Mouse (Mus musculus): ENCODE results near the gene Apba1. TPM values are rescaled to one million over a fixed set of nuclear protein-coding genes. Genes with fewer than 3 reads are reported as not detected.

The Apba1 gene
- polyA plus RNA-seq, 1 experiment from 2014 or later, result 0.31 TPM

DNA sequence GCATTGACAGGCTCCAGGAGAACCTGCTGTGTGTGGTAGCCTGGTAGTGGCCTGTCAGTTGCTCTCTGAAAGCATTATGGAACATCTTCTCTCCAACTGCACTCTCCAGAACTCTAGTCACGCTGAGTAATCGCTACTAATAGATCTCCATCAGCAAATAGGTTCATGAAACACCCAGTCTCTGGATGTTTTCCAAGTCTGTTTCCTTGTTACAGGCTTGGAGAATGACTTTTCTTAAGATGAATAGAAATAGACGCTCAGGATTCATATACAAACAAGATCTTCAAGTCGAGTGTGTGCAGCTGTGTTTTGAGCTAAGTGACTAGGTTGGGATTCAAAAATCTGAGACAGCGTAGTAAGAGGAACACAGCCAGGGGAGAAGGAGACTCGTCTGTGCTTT lies 165.4 kb downstream of the Apba1 start:
- Histone ChIP-seq H3K9me3 (no peaks in the 10 kb centered on the region), H3K4me1 (peaks cover 20% of the 10 kb centered on the region), H3K27ac (no peak overlapping the region), H3K4me3 (no peak overlapping the region), H3K27me3 (ENCODE audit: poor library complexity, severe bottlenecking) (no peaks in the 10 kb centered on the region), H3K36me3 (replicated peaks) (no peaks in the 10 kb centered on the region)
- 83% methylated on average over 6 of the region's 6 CpGs for WGBS
- DNase-seq (ENCODE audit: extremely low spot score, low spot score), result no peak

DNA sequence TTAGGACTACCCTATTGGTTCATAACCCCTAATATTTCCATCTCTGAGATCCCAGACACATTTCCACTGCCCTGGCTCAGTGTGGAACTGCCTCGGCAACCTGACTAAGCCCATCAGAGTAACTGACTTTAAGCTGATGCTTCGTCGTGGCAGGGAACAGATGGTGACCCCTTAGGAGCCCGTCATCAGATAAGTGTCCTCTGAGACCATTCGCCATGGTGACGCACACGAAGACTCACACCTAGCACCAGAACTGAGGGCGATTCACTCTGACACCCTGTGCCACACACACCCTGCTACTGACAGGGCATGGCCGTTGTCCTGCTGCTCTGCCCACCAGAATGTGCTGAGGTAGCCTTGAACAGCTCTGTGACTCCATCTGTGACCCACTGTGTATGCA lies 166.1 kb downstream of the Apba1 start:
- no peak for DNase-seq (ENCODE audit: extremely low spot score, low spot score)
- Histone ChIP-seq H3K27ac (no peak overlapping the region), H3K4me1 (peaks cover 12% of the 10 kb centered on the region), H3K27me3 (ENCODE audit: poor library complexity, severe bottlenecking) (no peaks in the 10 kb centered on the region), H3K4me3 (no peak overlapping the region), H3K36me3 (replicated peaks) (no peaks in the 10 kb centered on the region), H3K9me3 (no peaks in the 10 kb centered on the region)
- 92% methylated on average over 9 of the region's 9 CpGs for WGBS

DNA sequence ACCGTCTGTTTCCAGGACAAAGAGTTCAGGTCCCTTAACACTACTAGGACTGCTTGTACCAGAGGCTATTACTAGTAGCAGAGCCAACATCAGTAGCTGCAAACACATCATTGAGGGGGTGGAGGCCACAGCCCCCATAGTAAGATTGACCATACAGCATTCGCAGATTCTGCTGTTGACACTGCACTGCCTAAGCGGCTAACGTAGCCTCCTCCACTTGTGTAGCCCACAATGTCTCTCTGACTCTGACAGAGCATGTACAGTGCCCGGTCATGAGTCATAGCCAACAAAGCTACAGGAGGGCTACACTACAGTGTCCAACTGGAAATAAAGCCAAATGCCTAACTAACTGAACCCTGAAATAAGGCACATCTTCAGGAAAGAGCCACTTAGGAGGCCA lies 166.9 kb downstream of the Apba1 start:
- 93% methylated on average over 5 of the region's 5 CpGs for WGBS
- DNase-seq (ENCODE audit: extremely low spot score, low spot score), result no peak
- Histone ChIP-seq H3K9me3 (no peaks in the 10 kb centered on the region), H3K4me3 (no peak overlapping the region), H3K4me1 (peaks cover 5% of the 10 kb centered on the region), H3K27ac (no peak overlapping the region), H3K27me3 (ENCODE audit: poor library complexity, severe bottlenecking) (no peaks in the 10 kb centered on the region), H3K36me3 (replicated peaks) (no peaks in the 10 kb centered on the region)

DNA sequence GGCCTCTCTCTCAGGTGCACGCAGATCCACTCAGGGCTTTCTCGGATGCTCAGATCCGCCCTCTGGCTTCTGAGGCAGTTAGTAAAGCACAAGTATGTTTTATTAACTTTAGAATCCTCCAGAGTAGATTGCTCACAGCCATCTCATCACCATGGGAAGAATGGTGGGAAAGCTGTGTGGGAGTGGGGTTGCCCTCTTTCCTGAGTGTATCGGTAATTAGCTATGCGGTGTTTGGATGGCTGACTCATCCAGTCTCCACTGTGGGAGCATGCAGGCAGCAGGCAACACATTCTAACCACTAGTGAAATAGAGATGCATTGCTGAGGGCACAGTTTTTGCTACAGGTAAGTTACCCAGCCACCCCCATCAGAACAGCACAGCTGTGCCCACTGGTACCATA lies 172.1 kb downstream of the Apba1 start:
- peaks cover 12% of the 10 kb centered on the region for H3K9me3 ChIP-seq
- H3K4me3 ChIP-seq, result no peak overlapping the region
- H3K36me3 ChIP-seq (replicated peaks), result no peaks in the 10 kb centered on the region
- H3K4me1 ChIP-seq, result no peaks in the 10 kb centered on the region
- no peaks in the 10 kb centered on the region for H3K27me3 ChIP-seq (ENCODE audit: poor library complexity, severe bottlenecking)
- no peak overlapping the region for H3K27ac ChIP-seq
- DNase-seq (ENCODE audit: extremely low spot score, low spot score), result no peak
- WGBS, result 95% methylated on average over 5 of the region's 5 CpGs

DNA sequence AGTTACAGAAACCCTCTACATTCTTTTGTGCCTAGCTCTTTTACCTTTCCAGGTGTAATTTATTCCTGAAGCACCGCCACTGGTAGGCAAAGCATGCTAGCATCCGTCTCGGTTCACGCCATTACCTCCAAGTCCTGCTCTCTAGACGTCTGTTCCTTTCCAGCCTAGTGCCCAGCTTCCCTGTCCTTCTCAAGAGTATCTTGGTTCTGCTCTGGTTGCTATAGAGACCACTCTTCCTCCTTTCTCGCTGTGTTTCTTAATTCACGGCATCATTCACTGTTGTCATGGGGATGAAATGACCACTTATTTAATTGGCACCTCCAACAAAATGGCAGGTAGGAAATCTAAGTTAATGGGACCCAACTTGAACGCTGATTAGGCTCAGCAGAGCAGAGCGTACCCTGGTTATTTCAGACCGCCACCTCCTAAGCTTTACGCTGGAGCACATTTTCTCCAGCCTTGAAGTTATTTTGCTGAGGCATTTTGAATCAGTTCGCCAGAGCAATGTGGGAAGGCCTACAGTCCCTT lies 182.8 kb downstream of the Apba1 start:
- Histone ChIP-seq H3K27ac (peak overlapping the region; percentile 37; the same call in 1 of the 2 replicates), H3K4me1 (peaks cover 18% of the 10 kb centered on the region), H3K4me3 (no peak overlapping the region), H3K27me3 (ENCODE audit: poor library complexity, severe bottlenecking) (peaks cover 1% of the 10 kb centered on the region; the same call in 1 of the 2 replicates), H3K9me3 (no peaks in the 10 kb centered on the region), H3K36me3 (replicated peaks) (no peaks in the 10 kb centered on the region)
- no peak for DNase-seq (ENCODE audit: extremely low spot score, low spot score)
- 68% methylated on average over 12 of the region's 12 CpGs for WGBS

DNA sequence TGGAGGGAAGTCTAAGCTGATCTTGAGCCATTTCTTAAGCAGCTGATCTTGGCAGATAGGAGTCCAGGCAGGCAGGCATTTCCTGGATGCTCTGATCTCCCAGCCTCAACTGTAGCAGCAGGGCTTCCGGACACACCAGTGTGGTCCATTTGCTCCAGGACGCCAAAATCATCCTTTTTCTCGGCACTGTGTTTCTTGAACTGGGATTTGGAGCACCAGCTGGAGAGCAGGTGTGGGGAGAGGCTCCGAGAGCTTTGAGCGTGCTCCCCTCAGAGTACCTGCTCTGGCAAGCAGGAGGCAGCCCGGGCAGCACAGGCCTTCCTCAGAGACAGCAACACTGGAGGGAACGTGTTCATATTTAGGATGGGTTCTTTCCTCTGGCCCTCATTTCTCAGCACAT lies 184.2 kb downstream of the Apba1 start:
- Histone ChIP-seq H3K4me3 (no peak overlapping the region), H3K36me3 (replicated peaks) (no peaks in the 10 kb centered on the region), H3K9me3 (no peaks in the 10 kb centered on the region), H3K27me3 (ENCODE audit: poor library complexity, severe bottlenecking) (peaks cover 5% of the 10 kb centered on the region; the same call in 1 of the 2 replicates), H3K4me1 (peaks cover 22% of the 10 kb centered on the region), H3K27ac (no peak overlapping the region)
- DNase-seq (ENCODE audit: extremely low spot score, low spot score), result no peak
- WGBS, result 91% methylated on average over 7 of the region's 7 CpGs

DNA sequence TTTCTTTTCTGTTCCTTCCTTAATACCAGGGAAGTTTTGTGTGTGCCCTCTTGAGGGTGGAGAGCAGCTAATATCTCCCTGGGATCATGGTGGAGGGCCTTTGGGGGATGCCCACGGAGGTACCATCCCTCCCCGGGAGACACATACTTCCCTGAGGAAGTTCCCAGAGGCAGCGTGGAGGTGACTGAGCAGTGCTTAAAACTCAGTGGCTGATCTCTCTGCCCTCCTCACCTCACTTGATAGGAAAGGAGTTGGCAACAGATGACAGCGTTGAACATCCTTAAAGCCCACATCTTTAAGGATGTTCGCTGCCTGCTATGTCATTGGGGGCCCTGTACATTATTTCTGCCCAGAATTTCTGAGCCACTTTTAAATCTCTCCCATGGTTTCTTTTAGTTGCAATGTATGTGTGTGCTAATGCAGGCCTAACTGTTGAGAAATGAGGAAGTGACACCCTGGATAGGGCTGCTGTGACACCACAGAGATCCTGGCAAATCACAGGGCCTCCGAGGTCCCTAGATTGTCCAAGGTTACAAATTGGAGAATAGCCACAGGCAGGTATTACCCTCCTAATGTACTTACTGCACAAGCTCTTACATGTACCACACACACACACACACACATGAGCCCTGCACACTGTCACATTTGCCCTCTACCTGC lies 187.5 kb downstream of the Apba1 start:
- Histone ChIP-seq H3K36me3 (replicated peaks) (no peaks in the 10 kb centered on the region), H3K4me3 (no peak overlapping the region), H3K9me3 (no peaks in the 10 kb centered on the region), H3K27me3 (ENCODE audit: poor library complexity, severe bottlenecking) (peaks cover 12% of the 10 kb centered on the region; the same call in 1 of the 2 replicates), H3K27ac (no peak overlapping the region), H3K4me1 (peaks cover 24% of the 10 kb centered on the region)
- 87% methylated on average over 6 of the region's 6 CpGs for WGBS
- DNase-seq (ENCODE audit: extremely low spot score, low spot score), result no peak

DNA sequence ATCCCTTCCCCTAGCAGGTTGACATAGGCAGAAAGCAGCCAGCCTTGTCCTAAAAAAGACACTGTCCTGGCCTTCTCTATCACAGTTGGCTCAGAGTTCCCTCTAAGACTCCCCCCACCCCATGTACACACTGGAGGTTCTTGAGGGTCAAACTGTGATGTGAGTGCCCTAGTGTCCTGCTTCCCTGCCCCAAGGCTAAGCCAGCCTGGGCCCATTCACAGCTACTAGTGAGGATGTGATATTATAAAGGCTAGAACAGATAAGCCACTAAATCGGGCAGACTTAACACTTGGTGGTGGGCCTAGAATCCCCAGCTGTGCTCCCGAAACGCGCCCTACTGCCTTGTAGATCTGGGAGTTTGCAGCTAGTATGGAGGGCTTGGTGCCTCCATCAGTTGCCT lies 188.1 kb downstream of the Apba1 start:
- H3K27ac ChIP-seq, result no peak overlapping the region

DNA sequence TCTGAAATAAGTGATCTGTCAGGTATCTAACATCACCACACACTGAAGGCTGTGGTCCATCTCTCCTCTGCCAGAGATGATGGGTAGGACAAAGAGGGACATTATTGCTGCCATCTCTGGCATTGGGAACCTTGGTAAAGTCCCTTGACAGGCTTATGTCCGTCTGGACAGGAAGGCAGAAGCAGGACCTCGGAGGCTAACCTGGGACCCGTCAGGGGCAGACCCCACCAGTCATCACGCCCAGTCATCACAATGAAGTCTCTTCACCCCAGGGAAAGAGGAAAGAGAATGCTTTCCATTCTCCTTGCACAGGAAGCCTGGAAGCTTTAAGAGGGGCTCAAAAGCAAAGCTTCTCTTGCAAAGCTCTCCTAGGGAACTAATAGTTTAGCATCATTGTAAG lies 189.2 kb downstream of the Apba1 start:
- Histone ChIP-seq H3K36me3 (replicated peaks) (no peaks in the 10 kb centered on the region), H3K27ac (peak overlapping the region; percentile 71; the same call in 1 of the 2 replicates), H3K27me3 (ENCODE audit: poor library complexity, severe bottlenecking) (peaks cover 12% of the 10 kb centered on the region; the same call in 1 of the 2 replicates), H3K4me1 (peaks cover 15% of the 10 kb centered on the region), H3K9me3 (no peaks in the 10 kb centered on the region), H3K4me3 (no peak overlapping the region)
- 7% methylated on average over 4 of the region's 4 CpGs for WGBS
- DNase-seq (ENCODE audit: extremely low spot score, low spot score), result no peak

More for the DNA sequence above, 188.1 kb downstream of the Apba1 start:
- H3K27me3 ChIP-seq (ENCODE audit: poor library complexity, severe bottlenecking), result peaks cover 12% of the 10 kb centered on the region; the same call in 1 of the 2 replicates
- no peaks in the 10 kb centered on the region for H3K36me3 ChIP-seq (replicated peaks)
- no peaks in the 10 kb centered on the region for H3K9me3 ChIP-seq
- peaks cover 18% of the 10 kb centered on the region for H3K4me1 ChIP-seq
- DNase-seq (ENCODE audit: extremely low spot score, low spot score), result no peak
- H3K4me3 ChIP-seq, result no peak overlapping the region
- WGBS, result 74% methylated on average over 4 of the region's 4 CpGs

DNA sequence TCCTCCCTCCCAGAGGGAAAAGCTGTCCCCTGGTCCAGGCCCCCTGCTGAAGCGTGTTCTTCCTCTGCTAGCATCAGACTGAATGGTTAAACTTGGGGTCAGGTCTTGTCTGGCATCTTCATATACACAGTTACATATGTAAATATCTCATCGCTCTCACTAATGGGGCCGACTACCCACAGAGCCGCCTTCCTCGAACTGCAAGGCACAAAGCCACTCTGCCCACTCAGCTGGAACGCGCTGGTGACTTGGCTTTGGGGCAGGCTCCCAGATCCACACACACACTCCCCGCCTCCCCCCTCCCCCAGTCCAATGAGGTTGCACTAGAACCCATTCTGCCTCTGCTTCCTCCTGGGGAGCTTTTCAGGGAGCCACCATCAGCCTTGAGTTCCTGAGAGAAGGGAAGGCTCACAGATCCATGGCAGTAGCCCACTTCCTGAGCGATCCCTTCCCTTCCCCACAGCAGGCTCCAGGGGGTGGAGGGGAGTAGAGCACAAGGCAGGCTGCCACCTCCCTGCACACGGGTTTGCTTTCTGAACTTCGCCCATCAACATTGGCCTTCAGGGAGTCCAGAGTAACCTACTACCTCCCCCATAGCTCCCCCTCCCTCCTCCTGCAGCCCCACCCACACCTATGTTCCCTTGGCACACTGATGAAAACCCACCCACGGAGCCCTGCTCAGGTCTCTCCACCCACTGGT lies 189.8 kb downstream of the Apba1 start:
- Histone ChIP-seq H3K9me3 (no peaks in the 10 kb centered on the region), H3K4me3 (peak overlapping the region; percentile 16; the same call in 1 of the 2 replicates), H3K27me3 (ENCODE audit: poor library complexity, severe bottlenecking) (peaks cover 12% of the 10 kb centered on the region; the same call in 1 of the 2 replicates), H3K36me3 (replicated peaks) (no peaks in the 10 kb centered on the region), H3K27ac (peak overlapping the region; percentile 71), H3K4me1 (peaks cover 15% of the 10 kb centered on the region)
- DNase-seq (ENCODE audit: extremely low spot score, low spot score), result no peak
- WGBS, result 9% methylated on average over 12 of the region's 12 CpGs

DNA sequence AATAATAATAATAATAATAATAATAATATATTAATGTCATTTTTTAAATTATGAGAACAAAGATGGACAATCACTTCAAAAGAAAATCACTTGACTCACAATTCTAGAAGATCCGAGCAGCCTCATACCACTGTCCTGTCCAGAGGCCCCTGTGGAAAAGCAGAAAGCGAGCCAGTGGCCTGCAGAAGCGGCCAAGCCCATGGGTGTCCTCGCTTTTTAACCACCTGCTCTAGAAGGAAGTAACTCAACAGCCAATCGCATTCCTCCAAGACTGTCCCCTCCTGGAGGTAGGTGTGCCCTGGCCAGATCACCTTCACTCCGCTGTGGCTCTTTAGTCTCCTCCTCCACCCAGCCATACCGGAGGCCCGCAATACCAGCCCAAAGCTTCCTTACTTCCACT lies 196.8 kb downstream of the Apba1 start:
- H3K4me3 ChIP-seq, result no peak overlapping the region
- no peaks in the 10 kb centered on the region for H3K9me3 ChIP-seq
- H3K27me3 ChIP-seq (ENCODE audit: poor library complexity, severe bottlenecking), result peaks cover 9% of the 10 kb centered on the region
- no peak for DNase-seq (ENCODE audit: extremely low spot score, low spot score)
- no peaks in the 10 kb centered on the region for H3K36me3 ChIP-seq (replicated peaks)
- peaks cover 22% of the 10 kb centered on the region for H3K4me1 ChIP-seq
- no peak overlapping the region for H3K27ac ChIP-seq
- 92% methylated on average over 8 of the region's 8 CpGs for WGBS

DNA sequence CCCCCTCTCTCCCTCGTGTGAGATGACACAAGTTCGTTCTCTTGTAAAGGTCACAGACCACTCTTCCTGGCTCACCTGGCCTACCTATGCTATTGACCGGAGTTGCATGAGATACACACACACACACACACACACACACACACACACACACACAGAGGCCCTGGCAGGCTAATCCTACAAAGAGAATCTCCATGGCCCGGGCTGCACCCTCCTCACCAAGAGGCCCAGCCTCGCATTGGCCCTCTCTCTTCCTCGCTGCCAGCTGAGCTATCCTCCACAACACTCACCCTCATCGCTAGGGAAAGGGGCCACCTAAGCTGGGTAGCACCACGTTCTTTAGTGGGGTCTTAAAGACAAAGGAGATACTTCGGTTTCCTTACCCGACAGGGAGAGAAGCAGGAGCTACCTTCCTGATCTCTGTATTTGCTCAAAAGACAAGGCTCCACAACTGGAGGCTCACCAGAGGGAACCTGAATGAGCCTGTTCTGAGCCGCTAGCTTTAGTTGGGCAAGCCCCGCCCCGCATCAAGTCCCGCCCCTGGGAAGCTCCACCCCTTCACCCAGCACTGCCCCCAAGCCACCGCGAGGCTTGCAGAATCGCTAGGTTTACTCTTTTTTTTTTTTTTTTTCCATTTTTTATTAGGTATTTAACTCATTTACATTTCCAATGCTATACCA lies 197.8 kb downstream of the Apba1 start:
- Histone ChIP-seq H3K4me1 (peaks cover 32% of the 10 kb centered on the region), H3K27me3 (ENCODE audit: poor library complexity, severe bottlenecking) (peaks cover 9% of the 10 kb centered on the region), H3K4me3 (no peak overlapping the region), H3K27ac (no peak overlapping the region), H3K9me3 (no peaks in the 10 kb centered on the region), H3K36me3 (replicated peaks) (no peaks in the 10 kb centered on the region)
- 73% methylated on average over 17 of the region's 17 CpGs for WGBS
- DNase-seq (ENCODE audit: extremely low spot score, low spot score), result no peak

DNA sequence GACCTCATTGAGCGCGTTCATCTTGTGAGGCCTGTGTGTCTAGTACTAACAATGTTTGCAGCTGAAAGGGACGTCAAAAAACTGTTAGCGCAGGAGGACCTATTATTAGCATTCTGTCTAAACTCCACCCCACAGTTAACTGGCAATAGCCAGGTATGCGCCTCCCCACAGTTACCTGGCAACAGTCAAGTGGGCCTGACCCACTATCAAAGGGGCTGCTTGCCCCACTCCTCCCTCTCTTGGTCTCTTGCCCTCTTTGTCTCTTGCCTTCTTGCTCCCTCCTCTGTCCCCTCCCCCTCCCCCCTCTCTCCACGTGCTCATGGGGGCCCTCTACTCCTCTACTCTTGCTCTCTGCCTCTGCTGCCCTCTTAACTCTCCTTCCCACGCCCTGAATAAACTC lies 198.9 kb downstream of the Apba1 start:
- H3K9me3 ChIP-seq, result no peaks in the 10 kb centered on the region
- 78% methylated on average over 7 of the region's 7 CpGs for WGBS
- no peak overlapping the region for H3K27ac ChIP-seq
- H3K4me1 ChIP-seq, result peaks cover 34% of the 10 kb centered on the region
- H3K36me3 ChIP-seq (replicated peaks), result no peaks in the 10 kb centered on the region
- peaks cover 9% of the 10 kb centered on the region for H3K27me3 ChIP-seq (ENCODE audit: poor library complexity, severe bottlenecking)
- no peak for DNase-seq (ENCODE audit: extremely low spot score, low spot score)
- no peak overlapping the region for H3K4me3 ChIP-seq

All from forebrain, embryonic 10.5 days (tissue).